16 mouse cellular contexts compared by ENCODE assay signal in genomic region chr9:45011291-45011690, GRCm38 (mm10). TPM values are rescaled to one million over a fixed set of nuclear protein-coding genes. Genes with fewer than 3 reads are reported as not detected.
"Had no signal": no experiment of that assay in that cellular context is flagged by ENCODE, and none has a peak within 500 bp of the region (broad histone marks: within the 10 kb centered on the region; RNA-seq: fewer than 3 reads in every experiment).

No protein-coding gene starts in this region.

- H3K27ac ChIP-seq: neural tube, embryonic 12.5 days; neural tube, embryonic 13.5 days; neural tube, embryonic 15.5 days; stomach, embryonic 15.5 days; stomach, postnatal 0 days had no signal

- DNase-seq: retina, postnatal 1 day; right cerebral cortex, adult 18-20 months; right cerebral cortex, postnatal 14 days; right cerebral cortex, postnatal 25 days; right cerebral cortex, postnatal 4 days; spleen, adult 18-20 months had no signal

- H3K36me3 ChIP-seq: neural tube, embryonic 12.5 days; neural tube, embryonic 13.5 days; neural tube, embryonic 15.5 days; stomach, embryonic 15.5 days had no signal

- H3K27me3 ChIP-seq: neural tube, embryonic 12.5 days; neural tube, embryonic 13.5 days; neural tube, embryonic 15.5 days; stomach, embryonic 15.5 days had no signal

- H3K4me3 ChIP-seq: myocyte; neural tube, embryonic 12.5 days; neural tube, embryonic 13.5 days; neural tube, embryonic 15.5 days; stomach, embryonic 15.5 days had no signal

- H3K4me1 ChIP-seq: neural tube, embryonic 12.5 days; neural tube, embryonic 13.5 days; neural tube, embryonic 15.5 days; stomach, embryonic 15.5 days had no signal

RNA-seq across cellular contexts. Expression of gene Cd3e, which starts 1.9 kb away (rescaled TPM):
- polyA plus RNA-seq: myocyte; neural tube, embryonic 11.5 days; neural tube, embryonic 12.5 days; stomach, embryonic 14.5 days; stomach, postnatal 0 days had no signal

RNA-seq across cellular contexts. Expression of gene Mpzl2, which starts 28.3 kb away (rescaled TPM):
- polyA plus RNA-seq: myocyte; neural tube, embryonic 14.5 days had no signal

RNA-seq across cellular contexts. Expression of gene Cd3d, which starts 29.7 kb away (rescaled TPM):
- polyA plus RNA-seq: myocyte; neural tube, embryonic 11.5 days; neural tube, embryonic 12.5 days; neural tube, embryonic 13.5 days; neural tube, embryonic 14.5 days; neural tube, embryonic 15.5 days; stomach, embryonic 14.5 days had no signal

RNA-seq across cellular contexts. Expression of gene Cd3g, which starts 31.1 kb away (rescaled TPM):
- polyA plus RNA-seq: neural tube, embryonic 11.5 days; neural tube, embryonic 13.5 days; neural tube, embryonic 14.5 days; neural tube, embryonic 15.5 days; testis, adult 2 months had no signal
